Mouse (Mus musculus) CH12.LX (cell line): ENCODE data around the gene Myocd. TPM values are rescaled to one million over a fixed set of nuclear protein-coding genes. Genes with fewer than 3 reads are reported as not detected.

Experiments
- DNase-seq: peaks from one replicate; pipeline ENCODE4 v3.0.0-alpha.2; 2013; ENCODE audit errors: extremely low read depth
- H3K27ac ChIP-seq: 2 replicates; pipeline ENCODE4 v1.5.1; 2012; ENCODE audit warnings: low read depth, mild to moderate bottlenecking, control low read depth, moderate library complexity; ENCODE audit not compliant: insufficient read depth
- H3K27me3 ChIP-seq: replicated peaks from 2 replicates; pipeline ENCODE3; 2012; ENCODE audit warnings: inconsistent platforms
- H3K36me3 ChIP-seq, 2 experiments: replicated peaks in 1 of 2; 2 replicates each; pipeline versions ENCODE3 to v1.6.1; 2012; ENCODE audit warnings: inconsistent platforms in 1 of 2, low read length in 1 of 2, mild to moderate bottlenecking in 1 of 2, mixed read lengths in 1 of 2, moderate library complexity in 1 of 2; ENCODE audit not compliant: control insufficient read depth in 1 of 2, insufficient read depth in 1 of 2
- H3K4me1 ChIP-seq, 2 experiments: 2 replicates each; pipeline ENCODE4 v1.6.1; 2012; ENCODE audit warnings: inconsistent platforms in 1 of 2, moderate library complexity in 1 of 2; ENCODE audit not compliant: insufficient read depth in 2 of 2, control insufficient read depth in 1 of 2
- H3K4me2 ChIP-seq: 2 replicates; pipeline ENCODE4 v1.6.1; 2012; ENCODE audit warnings: low read depth, mild to moderate bottlenecking, control low read depth; ENCODE audit not compliant: poor library complexity, insufficient read depth, severe bottlenecking
- H3K4me3 ChIP-seq, 3 experiments: fragments of 150-350 bp in 1 of 3; sonication (generic) in 1 of 3; replicated peaks in 1 of 3; 2 replicates each; pipeline versions ENCODE3 to v1.5.1; 2011 to 2012; ENCODE audit warnings: low read depth in 2 of 3, low read length in 2 of 3, mild to moderate bottlenecking in 2 of 3, moderate library complexity in 2 of 3, control low read depth in 1 of 3, improper control_type of control experiment in 1 of 3, inconsistent platforms in 1 of 3, mixed read lengths in 1 of 3; ENCODE audit not compliant: poor library complexity in 1 of 3
- H3K79me2 ChIP-seq: replicated peaks from 2 replicates; pipeline ENCODE4 v1.6.1; 2012; ENCODE audit warnings: mild to moderate bottlenecking, moderate library complexity; ENCODE audit not compliant: control insufficient read depth, poor library complexity, insufficient read depth, severe bottlenecking; ENCODE audit errors: extremely low read depth
- H3K9ac ChIP-seq: 2 replicates; pipeline ENCODE4 v1.6.1; 2012; ENCODE audit warnings: low read depth, mild to moderate bottlenecking, control low read depth, moderate library complexity; ENCODE audit not compliant: insufficient read depth
- H3K9me3 ChIP-seq: replicated peaks from 2 replicates; pipeline ENCODE3; 2012; ENCODE audit warnings: low read length, inconsistent platforms, mixed read lengths
- BHLHE40 ChIP-seq: IDR thresholded peaks from 2 replicates; pipeline ENCODE4 v1.6.1; 2011; ENCODE audit warnings: mild to moderate bottlenecking, low read depth, low read length, improper control_type of control experiment
- CHD1 ChIP-seq: IDR thresholded peaks from 2 replicates; pipeline ENCODE4 v1.6.1; 2012; ENCODE audit warnings: low read depth, low read length, improper control_type of control experiment, inconsistent platforms
- CTCF ChIP-seq, 2 experiments: IDR thresholded peaks in 1 of 2; conservative IDR thresholded peaks in 1 of 2; 2 replicates each; pipeline ENCODE4 v1.5.1; 2011 to 2012; ENCODE audit warnings: low read depth in 2 of 2, low read length in 2 of 2, improper control_type of control experiment in 1 of 2, inconsistent platforms in 1 of 2, mild to moderate bottlenecking in 1 of 2, moderate library complexity in 1 of 2
- E2F4 ChIP-seq: IDR thresholded peaks from 2 replicates; pipeline ENCODE4 v1.6.1; 2011; ENCODE audit warnings: low read depth, low read length, improper control_type of control experiment; ENCODE audit not compliant: insufficient replicate concordance
- ELF1 ChIP-seq: IDR thresholded peaks from 2 replicates; pipeline ENCODE4 v1.6.1; 2014; ENCODE audit warnings: low read depth, mild to moderate bottlenecking, inconsistent platforms, low read length, improper control_type of control experiment
- ETS1 ChIP-seq: conservative IDR thresholded peaks from 2 replicates; pipeline ENCODE4 v1.6.1; 2012; ENCODE audit warnings: low read depth, mild to moderate bottlenecking, inconsistent platforms, low read length, improper control_type of control experiment, moderate library complexity
- HCFC1 ChIP-seq: IDR thresholded peaks from 2 replicates; pipeline ENCODE4 v1.6.1; 2012; ENCODE audit warnings: low read depth, mild to moderate bottlenecking, inconsistent platforms, low read length, improper control_type of control experiment
- IRF4 ChIP-seq: IDR thresholded peaks from 2 replicates; pipeline ENCODE4 v1.6.1; 2014; ENCODE audit warnings: low read depth, mild to moderate bottlenecking, inconsistent platforms, low read length, improper control_type of control experiment
- JUN ChIP-seq: IDR thresholded peaks from 2 replicates; pipeline ENCODE4 v1.6.1; 2011; ENCODE audit warnings: low read depth, mild to moderate bottlenecking, low read length, improper control_type of control experiment, moderate library complexity; ENCODE audit not compliant: insufficient read depth
- MAFK ChIP-seq: IDR thresholded peaks from 2 replicates; pipeline ENCODE4 v1.6.1; 2011; ENCODE audit warnings: low read length, improper control_type of control experiment; ENCODE audit not compliant: insufficient replicate concordance
- MAX ChIP-seq: IDR thresholded peaks from 2 replicates; pipeline ENCODE4 v1.6.1; 2011; ENCODE audit warnings: low read length, improper control_type of control experiment
- MAZ ChIP-seq: IDR thresholded peaks from 2 replicates; pipeline ENCODE4 v1.6.1; 2012; ENCODE audit warnings: low read depth, mild to moderate bottlenecking, inconsistent platforms, low read length, improper control_type of control experiment, moderate library complexity
- MEF2A ChIP-seq: IDR thresholded peaks from 2 replicates; pipeline ENCODE4 v1.6.1; 2014; ENCODE audit warnings: low read depth, mild to moderate bottlenecking, inconsistent platforms, low read length, improper control_type of control experiment, borderline replicate concordance
- MYC ChIP-seq: IDR thresholded peaks from 2 replicates; pipeline ENCODE4 v1.6.1; 2011; ENCODE audit warnings: low read depth, mild to moderate bottlenecking, improper control_type of control experiment, low read length
- NRF1 ChIP-seq: IDR thresholded peaks from 2 replicates; pipeline ENCODE4 v1.6.1; 2014; ENCODE audit warnings: low read depth, mild to moderate bottlenecking, inconsistent platforms, low read length, improper control_type of control experiment, moderate library complexity
- POLR2A ChIP-seq: IDR thresholded peaks from 2 replicates; pipeline ENCODE4 v1.6.1; 2011; ENCODE audit warnings: low read depth, mild to moderate bottlenecking, improper control_type of control experiment, low read length
- POLR2AphosphoS2 ChIP-seq: IDR thresholded peaks from 2 replicates; pipeline ENCODE4 v1.6.1; 2011; ENCODE audit warnings: low read depth, low read length, improper control_type of control experiment
- RAD21 ChIP-seq: IDR thresholded peaks from 2 replicates; pipeline ENCODE4 v1.6.1; 2011; ENCODE audit warnings: low read depth, mild to moderate bottlenecking, low read length, improper control_type of control experiment, moderate library complexity
- RCOR1 ChIP-seq: conservative IDR thresholded peaks from 2 replicates; pipeline ENCODE4 v1.6.1; 2012; ENCODE audit warnings: low read depth, mild to moderate bottlenecking, inconsistent platforms, low read length, improper control_type of control experiment
- SMC3 ChIP-seq: IDR thresholded peaks from 2 replicates; pipeline ENCODE4 v1.6.1; 2011; ENCODE audit warnings: low read depth, low read length, improper control_type of control experiment
- TBP ChIP-seq: conservative IDR thresholded peaks from 2 replicates; pipeline ENCODE4 v1.6.1; 2011; ENCODE audit warnings: low read depth, low read length, improper control_type of control experiment
- TCF12 ChIP-seq: IDR thresholded peaks from 2 replicates; pipeline ENCODE4 v1.6.1; 2014; ENCODE audit warnings: low read depth, mild to moderate bottlenecking, inconsistent platforms, low read length, improper control_type of control experiment
- UBTF ChIP-seq: IDR thresholded peaks from 2 replicates; pipeline ENCODE4 v1.6.1; 2012; ENCODE audit warnings: low read depth, mild to moderate bottlenecking, inconsistent platforms, low read length, improper control_type of control experiment, moderate library complexity
- ZC3H11A ChIP-seq: IDR thresholded peaks from 2 replicates; pipeline ENCODE4 v1.6.1; 2012; ENCODE audit warnings: low read depth, mild to moderate bottlenecking, inconsistent platforms, low read length, improper control_type of control experiment
- ZMIZ1 ChIP-seq: IDR thresholded peaks from 2 replicates; pipeline ENCODE4 v1.6.1; 2012; ENCODE audit warnings: low read depth, mild to moderate bottlenecking, inconsistent platforms, low read length, improper control_type of control experiment
- ZNF384 ChIP-seq: IDR thresholded peaks from 2 replicates; pipeline ENCODE4 v1.6.1; 2012; ENCODE audit warnings: low read depth, low read length, improper control_type of control experiment, inconsistent platforms
- dilution Hi-C: fragments of 300-500 bp; cut with MboI; formaldehyde crosslinking; loops from 2 replicates; pipeline ENCODE4 v1.14.3; 2020; ENCODE audit warnings: low sequenced_read_pairs; ENCODE audit not compliant: extremely low pct_unique_long_range_greater_than_20kb, extremely low pct_ligation_motif_present
- in situ Hi-C: fragments of 300-500 bp; cut with MboI; formaldehyde crosslinking; loops from 3 replicates; pipeline ENCODE4 v1.14.3; 2019; ENCODE audit warnings: low sequenced_read_pairs, low pct_ligation_motif_present, low pct_unique_long_range_greater_than_20kb, mixed read lengths
- polyA plus RNA-seq: library from polyadenylated mRNA; unstranded; fragments of >175 nt; gene quantifications from 2 replicates; pipeline ENCODE4 v1.2.1, GENCODE M21; 2012; ENCODE audit warnings: low read depth; ENCODE audit not compliant: insufficient read length
- total RNA-seq, 2 experiments: library from RNA; depleted of rRNA; stranded (reverse); fragments of 300-350 nt in 1 of 2; fragments of >200 nt in 1 of 2; gene quantifications; 2 replicates each; pipeline ENCODE4 v1.2.3; 2012 to 2014

Myocd gene
- total and polyA plus RNA-seq, 3 experiments, result not detected

DNA sequence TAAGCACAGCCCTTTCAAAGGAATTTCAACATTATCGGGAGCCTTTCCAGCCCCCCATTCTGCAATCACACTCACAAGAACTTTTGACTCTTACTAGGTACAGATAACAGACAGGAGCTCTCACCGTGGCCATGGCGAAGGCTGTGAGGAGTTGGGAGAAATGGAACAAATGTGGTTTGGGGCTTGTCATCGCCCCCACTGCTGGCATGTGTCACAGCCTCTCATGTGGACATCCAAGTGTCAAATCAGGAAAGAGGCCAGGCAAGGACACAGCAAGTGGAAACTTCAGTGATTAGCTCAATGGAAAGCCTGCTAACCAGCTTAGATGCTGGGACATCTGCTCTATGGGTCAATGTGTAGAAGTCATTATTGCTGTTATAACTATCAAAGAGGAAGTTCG, 64.5 kb downstream of the Myocd start:
- Histone ChIP-seq H3K4me1 (no peaks in the 10 kb centered on the region), H3K27me3 (no peaks in the 10 kb centered on the region), H3K79me2 (no peaks in the 10 kb centered on the region), H3K4me3 (no peak overlapping the region), H3K4me2 (no peak overlapping the region), H3K9me3 (no peaks in the 10 kb centered on the region), H3K9ac (no peak overlapping the region), H3K36me3 (no peaks in the 10 kb centered on the region), H3K27ac (no peak overlapping the region)
- TF ChIP-seq ZC3H11A (no peak), MAZ (no peak), IRF4 (no peak), RAD21 (no peak), JUN (no peak), HCFC1 (no peak), RCOR1 (no peak), POLR2A (no peak), MEF2A (no peak), MAFK (no peak), ZMIZ1 (no peak), E2F4 (no peak), ELF1 (no peak), CHD1 (no peak)
- no peak for DNase-seq
- in situ Hi-C loops, result no loop called here
- dilution Hi-C loops, result no loop called here

DNA sequence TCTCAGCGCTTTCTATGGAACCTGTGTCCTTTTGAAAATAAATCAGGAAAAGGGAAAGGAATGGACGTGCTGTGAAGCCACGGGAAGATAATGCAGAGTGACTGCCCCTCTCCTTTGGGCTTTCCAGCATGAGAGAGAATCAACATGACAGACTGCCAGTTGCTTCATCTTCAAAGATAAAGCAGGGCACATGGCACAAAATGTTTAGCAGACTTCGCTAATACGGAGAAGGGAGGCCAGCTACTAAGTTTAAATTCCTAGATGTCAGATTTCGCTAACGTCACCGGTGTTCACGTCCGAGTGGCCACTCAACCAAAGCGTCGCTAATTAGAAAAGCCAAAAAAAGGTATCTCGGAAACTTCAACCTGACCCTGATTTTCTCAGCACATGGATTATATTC, 65.1 kb downstream of the Myocd start:
- TF ChIP-seq ELF1 (no peak), ZNF384 (no peak), MAX (no peak), NRF1 (no peak), MYC (no peak), RAD21 (no peak), UBTF (no peak), BHLHE40 (no peak), SMC3 (no peak), POLR2A (no peak), POLR2AphosphoS2 (no peak), TCF12 (no peak), CTCF (conservative IDR thresholded peaks at IDR 0.05 in 1 of 2, IDR thresholded peaks at IDR 0.05 in 1 of 2; ENCODE audit: low read depth in 2 of 2, low read length in 2 of 2) (no peak), ZC3H11A (no peak), ETS1 (no peak), E2F4 (no peak), TBP (no peak), CHD1 (no peak)
- Histone ChIP-seq H3K9ac (no peak overlapping the region), H3K36me3 (no peaks in the 10 kb centered on the region), H3K4me3 (no peak overlapping the region), H3K27ac (no peak overlapping the region), H3K79me2 (no peaks in the 10 kb centered on the region), H3K4me1 (no peaks in the 10 kb centered on the region), H3K4me2 (no peak overlapping the region), H3K9me3 (no peaks in the 10 kb centered on the region), H3K27me3 (no peaks in the 10 kb centered on the region)
- DNase-seq, result no peak
- in situ Hi-C loops, result no loop called here
- dilution Hi-C loops, result no loop called here
